Mouse (Mus musculus): Measurements from ENCODE around the gene 2610002M06Rik. TPM values are rescaled to one million over a fixed set of nuclear protein-coding genes. Genes with fewer than 3 reads are reported as not detected.

The 2610002M06Rik gene
- polyA plus RNA-seq, 1 experiment: 2.1 TPM

GRCm38 (mm10) chrX:107795785-107796184, 20.3 kb downstream of the 2610002M06Rik start:
- Histone ChIP-seq H3K79me3 (ENCODE audit: low read depth) (no peaks in the 10 kb centered on the region), H3K27me3 (ENCODE audit: control insufficient read depth, insufficient read depth, insufficient read length) (no peaks in the 10 kb centered on the region)
- no peak for TF ChIP-seq FOSL1 (IDR thresholded peaks at IDR 0.05; ENCODE audit: insufficient read depth, low read length, poor library complexity, severe bottlenecking)
- no peak for TF ChIP-seq USF1 (IDR thresholded peaks at IDR 0.05; ENCODE audit: low read depth)
- TF ChIP-seq MYOD1 (IDR thresholded peaks at IDR 0.05; ENCODE audit: control insufficient read depth, insufficient read length, low read depth): no peak
- TF ChIP-seq MAX (IDR thresholded peaks at IDR 0.05): no peak
- no peak for TF ChIP-seq MYOG (IDR thresholded peaks at IDR 0.05; ENCODE audit: control insufficient read depth, extremely low read depth, insufficient read length)
- no peak for TF ChIP-seq CEBPB (IDR thresholded peaks at IDR 0.05; ENCODE audit: low read depth)
- TF ChIP-seq CTCF (IDR thresholded peaks at IDR 0.05; ENCODE audit: control insufficient read depth, insufficient read depth, insufficient read length): no peak

GRCm38 (mm10) chrX:107792290-107792689, 23.8 kb downstream of the 2610002M06Rik start, which contains the start of gene Tent5d:
Gene Tent5d, plus strand, starts transcription at chrX:107792590.
- no peak within 1 kb of the TSS for H3K4me3 ChIP-seq (ENCODE audit: insufficient read depth, poor library complexity, severe bottlenecking)
- TF ChIP-seq MAX (IDR thresholded peaks at IDR 0.05) (no peak), FOSL1 (IDR thresholded peaks at IDR 0.05; ENCODE audit: insufficient read depth, low read length, poor library complexity, severe bottlenecking) (no peak)
- no peak within 1 kb of the TSS for H3ac ChIP-seq (ENCODE audit: control insufficient read depth, insufficient read length, low read depth)
- H3K79me2 ChIP-seq (ENCODE audit: control insufficient read depth, insufficient read depth): no peaks in the 10 kb centered on the region
- H3K27me3 ChIP-seq (ENCODE audit: control insufficient read depth, insufficient read depth, insufficient read length): no peaks in the 10 kb centered on the region
- no peaks in the 10 kb centered on the region for H3K36me3 ChIP-seq (ENCODE audit: control insufficient read depth, insufficient read depth)
- H3K79me3 ChIP-seq (ENCODE audit: low read depth): no peaks in the 10 kb centered on the region

More at GRCm38 (mm10) chrX:107795785-107796184, 20.3 kb downstream of the 2610002M06Rik start:
- no peaks in the 10 kb centered on the region for H3K36me3 ChIP-seq (ENCODE audit: control insufficient read depth, insufficient read depth)
- no peak overlapping the region for H3ac ChIP-seq (ENCODE audit: control insufficient read depth, insufficient read length, low read depth)
- H3K4me3 ChIP-seq (ENCODE audit: insufficient read depth, poor library complexity, severe bottlenecking): no peak overlapping the region
- no peaks in the 10 kb centered on the region for H3K79me2 ChIP-seq (ENCODE audit: control insufficient read depth, insufficient read depth)

GRCm38 (mm10) chrX:107790750-107791493, 25.2 kb downstream of the 2610002M06Rik start:
- TF ChIP-seq MAX (IDR thresholded peaks at IDR 0.05): no peak
- Histone ChIP-seq H3K79me3 (ENCODE audit: low read depth) (no peaks in the 10 kb centered on the region), H3K36me3 (ENCODE audit: control insufficient read depth, insufficient read depth) (no peaks in the 10 kb centered on the region), H3ac (ENCODE audit: control insufficient read depth, insufficient read length, low read depth) (no peak overlapping the region), H3K79me2 (ENCODE audit: control insufficient read depth, insufficient read depth) (no peaks in the 10 kb centered on the region), H3K4me3 (ENCODE audit: insufficient read depth, poor library complexity, severe bottlenecking) (no peak overlapping the region), H3K27me3 (ENCODE audit: control insufficient read depth, insufficient read depth, insufficient read length) (no peaks in the 10 kb centered on the region)

GRCm38 (mm10) chrX:107790136-107790535, 26.0 kb downstream of the 2610002M06Rik start:
- H3ac ChIP-seq (ENCODE audit: control insufficient read depth, insufficient read length, low read depth): no peak overlapping the region
- H3K36me3 ChIP-seq (ENCODE audit: control insufficient read depth, insufficient read depth): no peaks in the 10 kb centered on the region
- no peaks in the 10 kb centered on the region for H3K79me3 ChIP-seq (ENCODE audit: low read depth)
- no peaks in the 10 kb centered on the region for H3K27me3 ChIP-seq (ENCODE audit: control insufficient read depth, insufficient read depth, insufficient read length)
- no peak overlapping the region for H3K4me3 ChIP-seq (ENCODE audit: insufficient read depth, poor library complexity, severe bottlenecking)
- no peaks in the 10 kb centered on the region for H3K79me2 ChIP-seq (ENCODE audit: control insufficient read depth, insufficient read depth)
- no peak for TF ChIP-seq MAX (IDR thresholded peaks at IDR 0.05)

- no peaks in the 10 kb centered on the region for H3K27me3 ChIP-seq (ENCODE audit: control insufficient read depth, insufficient read depth, insufficient read length)
- no peaks in the 10 kb centered on the region for H3K79me3 ChIP-seq (ENCODE audit: low read depth)
- no peaks in the 10 kb centered on the region for H3K79me2 ChIP-seq (ENCODE audit: control insufficient read depth, insufficient read depth)
- H3ac ChIP-seq (ENCODE audit: control insufficient read depth, insufficient read length, low read depth): no peak overlapping the region
- no peaks in the 10 kb centered on the region for H3K36me3 ChIP-seq (ENCODE audit: control insufficient read depth, insufficient read depth)
- H3K4me3 ChIP-seq (ENCODE audit: insufficient read depth, poor library complexity, severe bottlenecking): no peak overlapping the region
- TF ChIP-seq MAX (IDR thresholded peaks at IDR 0.05) (no peak), MYOG (IDR thresholded peaks at IDR 0.05; ENCODE audit: control insufficient read depth, extremely low read depth, insufficient read length) (no peak), MYOD1 (IDR thresholded peaks at IDR 0.05; ENCODE audit: control insufficient read depth, insufficient read length, low read depth) (no peak), USF1 (IDR thresholded peaks at IDR 0.05; ENCODE audit: low read depth) (no peak), CTCF (IDR thresholded peaks at IDR 0.05; ENCODE audit: control insufficient read depth, insufficient read depth, insufficient read length) (no peak), FOSL1 (IDR thresholded peaks at IDR 0.05; ENCODE audit: insufficient read depth, low read length, poor library complexity, severe bottlenecking) (no peak), CEBPB (IDR thresholded peaks at IDR 0.05; ENCODE audit: low read depth) (no peak)
Observed at GRCm38 (mm10) chrX:107767896-107768295, 48.2 kb downstream of the 2610002M06Rik start.

Other genes with a start within 250 kb of the 2610002M06Rik start
- gene Tbx22, start 148.4 kb downstream of the 2610002M06Rik start, polyA plus RNA-seq (2012; fragmentation: generic; extraction: Trizol): not detected
- gene Tent5d, start 23.7 kb downstream of the 2610002M06Rik start, polyA plus RNA-seq (2012; fragmentation: generic; extraction: Trizol): 0.04 TPM
- not detected for gene Gm732, start 132.1 kb upstream of the 2610002M06Rik start, polyA plus RNA-seq (2012; fragmentation: generic; extraction: Trizol)